Mouse (Mus musculus) kidney, adult 10 weeks (tissue): ENCODE measurements around the gene Loxl3. TPM values are rescaled to one million over a fixed set of nuclear protein-coding genes. Genes with fewer than 3 reads are reported as not detected.

Experiments
- polyA plus RNA-seq: library from polyadenylated mRNA; stranded (reverse); fragments of 350-450 nt; fragmentation: Illumina TruSeq; extraction: RNeasy Lipid Tissue Mini Kit (QIAGEN cat#74804); gene quantifications from one replicate; pipeline ENCODE4 v1.2.3, GENCODE M21; 2014; ENCODE audit warnings: low read depth, low replicate concordance

The Loxl3 gene
- 1.3 TPM for polyA plus RNA-seq

DNA sequence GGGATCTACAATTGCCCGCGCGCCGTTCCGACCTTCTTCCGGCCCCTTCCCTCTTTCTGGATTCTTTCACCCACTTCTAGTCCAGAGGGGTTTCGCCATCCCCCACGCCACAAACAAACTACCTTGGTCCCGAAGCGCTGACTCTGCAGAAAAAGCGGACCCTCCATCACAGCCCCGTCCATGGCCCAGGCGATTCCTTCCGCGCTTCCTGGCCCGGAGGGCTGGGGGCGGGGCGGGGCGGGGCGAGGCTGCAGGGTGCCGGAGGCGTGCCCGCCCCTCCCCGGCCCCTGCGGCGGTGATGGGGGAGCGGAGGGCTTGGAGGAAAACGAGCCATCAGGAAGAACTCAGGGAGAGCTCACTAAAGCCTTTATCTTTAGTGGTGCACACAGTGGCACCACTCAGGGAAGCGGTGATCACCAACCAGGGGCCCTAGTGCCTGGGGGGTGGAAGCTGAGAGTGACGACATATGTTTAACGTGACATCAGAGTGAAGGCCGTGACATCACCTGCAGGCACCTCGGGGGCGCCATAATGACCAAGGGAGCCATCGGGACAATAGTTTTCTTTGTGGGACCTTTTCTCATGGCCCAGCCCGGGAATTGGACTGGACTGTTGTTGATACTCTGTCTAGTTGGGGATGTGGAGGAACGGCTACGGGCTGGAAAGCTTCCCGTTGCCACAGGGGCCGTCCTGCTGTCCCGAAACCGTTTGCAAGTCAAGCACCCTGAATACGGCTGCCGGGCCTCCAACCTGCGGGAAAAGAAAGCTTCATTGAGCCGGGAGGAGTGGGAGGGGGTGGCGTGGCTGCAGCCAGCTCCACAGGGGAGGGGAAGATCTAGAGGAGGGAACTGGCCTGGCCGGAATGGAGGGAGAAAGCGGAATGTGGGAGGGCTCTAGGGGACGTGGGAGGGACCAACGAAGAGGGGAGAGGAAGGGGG is at the start of gene Loxl3, which contains the start of gene Dok1:
TSS of gene Loxl3 (plus strand) at position 925 of the 937 bp plus-strand sequence.
TSS of gene Dok1 (minus strand) at position 223 of the 937 bp plus-strand sequence.

DNA sequence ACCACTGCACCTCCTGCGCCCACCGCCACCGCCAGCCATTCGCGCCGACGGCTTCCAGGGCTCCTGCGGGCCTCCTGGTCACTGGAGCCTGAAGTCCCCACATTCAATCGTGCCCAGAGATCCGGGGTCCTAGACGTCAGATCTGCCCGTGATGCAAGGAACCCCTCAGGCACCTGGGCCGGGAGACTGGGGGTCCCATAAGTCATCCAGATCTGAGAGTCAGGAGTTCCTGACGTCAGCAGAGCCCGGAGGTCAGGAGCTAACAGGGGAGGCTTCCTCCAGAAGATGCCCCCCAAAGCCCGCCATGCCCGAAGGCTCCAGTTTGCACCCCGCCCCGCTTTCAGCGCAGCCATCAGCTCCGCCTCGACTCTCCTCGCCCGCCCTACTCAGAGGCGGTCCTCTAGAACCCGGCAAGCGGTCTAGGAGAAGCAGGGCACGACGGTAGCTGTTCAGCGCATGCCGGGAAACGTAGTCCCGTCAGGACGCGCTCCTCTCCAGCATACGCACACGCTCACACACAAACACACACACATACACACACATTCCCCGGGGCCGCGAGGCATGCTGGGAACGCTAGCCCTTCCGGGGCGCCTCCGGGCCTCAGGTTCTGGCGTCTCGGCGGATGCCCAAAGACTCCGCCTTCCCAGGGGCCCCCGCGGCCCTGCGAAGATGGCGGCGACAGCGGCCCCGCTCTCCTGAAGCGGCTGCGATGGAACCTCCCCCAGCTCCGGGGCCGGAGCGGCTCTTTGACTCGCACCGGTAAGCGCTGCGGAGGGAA is 20.3 kb downstream of the Loxl3 start, which contains the start of gene Aup1:
TSS of gene Aup1 (plus strand) at position 448 of the 778 bp plus-strand sequence.

GRCm38 (mm10) chr6:83054871-83055431 is 21.0 kb downstream of the Loxl3 start, which contains the start of gene Htra2:
Gene Htra2, minus strand, starts transcription at chr6:83055273.

DNA sequence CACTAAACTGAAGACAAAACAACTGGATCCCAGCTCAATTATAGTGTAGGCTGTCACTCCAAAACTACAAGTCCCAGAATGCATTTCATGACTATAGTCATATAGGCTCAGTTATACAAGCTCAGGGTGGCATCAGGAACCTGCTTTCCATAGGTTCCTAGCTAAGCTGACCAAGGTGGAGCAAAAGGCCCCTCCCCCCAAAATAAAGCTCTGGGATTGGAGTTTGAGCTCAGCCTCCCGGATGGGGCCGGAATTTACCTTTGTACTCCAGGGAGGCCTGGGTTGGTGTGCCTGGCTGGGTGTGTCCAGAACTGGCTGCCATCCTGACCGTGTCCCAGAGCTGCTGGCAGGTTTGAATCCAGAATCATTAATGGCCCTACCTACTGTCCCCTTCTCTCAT is 23.8 kb downstream of the Loxl3 start, which contains the start of gene Dqx1:
TSS of gene Dqx1 (plus strand) at position 55 of the 400 bp plus-strand sequence.

DNA sequence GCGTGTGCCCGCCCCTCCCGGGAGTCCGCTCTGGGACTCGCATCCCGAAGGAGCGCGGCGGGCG is 36.1 kb downstream of the Loxl3 start, which contains the start of gene Tlx2:
TSS of gene Tlx2 (minus strand) at position 47 of the 64 bp plus-strand sequence.

DNA sequence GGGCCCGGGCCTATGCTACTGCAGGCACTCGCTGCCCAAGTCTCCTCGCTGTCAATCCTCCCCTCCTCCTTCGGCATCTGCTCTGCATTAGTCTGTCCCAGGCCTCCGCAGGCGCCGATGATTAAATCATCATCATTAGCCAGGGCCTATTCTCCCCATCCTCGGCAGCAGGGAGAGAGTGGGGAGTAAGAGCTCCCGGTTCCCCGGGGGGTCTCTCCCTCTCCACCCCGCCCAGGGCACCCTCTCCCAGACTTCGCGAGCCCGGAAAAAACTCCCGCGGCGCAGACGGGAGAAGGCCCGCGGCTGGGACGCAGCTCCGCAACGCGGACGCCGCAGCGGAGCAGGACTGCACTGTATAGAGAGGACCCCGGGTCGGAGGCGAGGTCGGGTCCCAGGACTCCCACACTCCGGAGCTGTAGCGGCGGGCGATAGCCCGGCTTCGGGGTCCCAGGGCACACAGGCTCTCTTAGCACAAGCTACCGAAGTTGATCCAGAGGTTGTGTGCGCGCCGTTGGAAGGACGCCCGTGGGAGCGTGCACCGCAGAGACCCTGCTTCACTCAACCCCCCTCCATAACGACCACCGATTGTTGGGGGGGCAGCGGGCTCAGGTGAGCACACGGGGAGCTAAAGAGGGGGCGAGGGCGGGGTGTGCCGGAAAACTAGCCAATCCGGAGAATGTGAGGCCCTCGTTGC is 43.8 kb downstream of the Loxl3 start, which contains the start of gene Pcgf1:
TSS of gene Pcgf1 (plus strand) at position 240 of the 694 bp plus-strand sequence.

DNA sequence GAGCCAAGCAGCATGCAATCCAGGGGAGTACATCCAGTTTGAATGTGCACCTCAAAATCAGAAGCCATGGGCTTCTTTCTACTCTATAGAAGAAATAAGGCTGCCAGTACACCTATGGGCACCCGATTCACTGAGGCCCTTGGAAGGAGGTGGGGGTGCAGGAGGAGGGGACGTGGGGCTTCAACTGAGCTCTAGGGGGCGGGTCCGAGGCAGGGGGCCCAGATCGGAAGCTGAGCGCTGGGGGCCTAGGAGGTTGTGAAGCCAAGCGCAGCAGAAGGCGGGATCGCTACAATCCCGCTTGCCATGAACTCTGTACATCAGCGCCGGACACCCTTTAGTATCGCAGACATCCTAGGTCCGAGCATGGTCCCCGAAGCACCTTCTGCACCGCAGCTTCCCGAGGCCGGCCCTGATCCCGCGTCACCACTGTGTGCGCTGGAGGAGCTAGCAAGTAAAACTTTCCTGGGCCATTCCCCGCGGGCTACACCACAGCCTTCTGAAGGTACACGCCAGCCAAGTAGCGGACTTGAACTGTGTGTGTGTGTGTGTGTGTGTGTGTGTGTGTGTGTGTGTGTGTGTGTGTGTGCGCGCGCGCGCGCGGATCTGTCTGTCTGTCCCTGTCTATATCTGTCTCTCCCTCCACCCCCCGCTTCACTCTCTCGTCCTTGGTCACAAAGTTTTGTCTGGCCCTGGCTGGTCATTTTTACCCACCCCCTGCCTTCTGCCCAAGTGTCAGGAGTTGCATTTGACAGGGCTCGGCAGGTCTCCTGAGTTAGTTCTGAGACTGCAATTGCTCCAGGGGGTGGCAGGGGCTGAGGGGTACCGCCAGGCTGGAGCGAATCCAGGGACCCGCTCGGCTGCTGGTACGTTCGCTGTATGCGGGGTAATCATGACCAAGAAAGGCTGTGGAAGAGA is 52.4 kb downstream of the Loxl3 start, which contains the start of gene Lbx2:
TSS of gene Lbx2 (plus strand) at position 247 of the 915 bp plus-strand sequence.

DNA sequence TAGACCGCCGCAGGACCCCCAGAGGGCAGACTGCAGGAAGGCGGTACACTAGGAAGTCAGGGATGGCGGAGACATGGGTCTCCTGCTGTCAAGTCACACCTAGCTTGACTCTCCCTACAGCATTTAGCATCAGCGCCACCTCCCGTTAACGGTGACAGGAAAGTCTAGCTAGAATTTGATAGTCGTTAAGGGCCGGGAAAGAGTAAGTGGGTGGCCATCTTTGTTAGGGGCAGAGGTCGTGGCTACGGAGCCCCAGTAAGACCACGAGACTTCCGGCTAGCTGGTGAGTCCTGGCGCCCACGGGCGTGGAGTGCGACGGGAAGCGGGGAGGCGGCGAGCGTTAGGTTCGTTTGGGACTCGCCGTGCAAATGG is 67.3 kb downstream of the Loxl3 start, which contains the start of the genes Ccdc142 and Gm42688:
TSS of gene Ccdc142 (plus strand) at position 286 of the 372 bp plus-strand sequence.
TSS of gene Gm42688 (plus strand) at position 302 of the 372 bp plus-strand sequence.

Other genes with a start within 250 kb of the Loxl3 start
- not detected for gene Sema4f, start 94.4 kb upstream of the Loxl3 start, polyA plus RNA-seq
- gene M1ap, start 87.3 kb upstream of the Loxl3 start, polyA plus RNA-seq, result not detected
- gene Dok1, start 702 bp upstream of the Loxl3 start, polyA plus RNA-seq, result not detected
- 3.8 TPM for gene Aup1, start 20.3 kb downstream of the Loxl3 start, polyA plus RNA-seq
- 1.8 TPM for gene Htra2, start 21.1 kb downstream of the Loxl3 start, polyA plus RNA-seq
- gene Dqx1, start 23.7 kb downstream of the Loxl3 start, polyA plus RNA-seq, result 0.61 TPM
- gene Tlx2, start 36.1 kb downstream of the Loxl3 start, polyA plus RNA-seq, result not detected
- 3.8 TPM for gene Pcgf1, start 43.7 kb downstream of the Loxl3 start, polyA plus RNA-seq
- gene Lbx2, start 52.2 kb downstream of the Loxl3 start, polyA plus RNA-seq, result not detected
- gene Ccdc142, start 67.4 kb downstream of the Loxl3 start, polyA plus RNA-seq, result not detected
- 0.53 TPM for gene Gm42688, start 67.4 kb downstream of the Loxl3 start, polyA plus RNA-seq
- 50.2 TPM for gene Mrpl53, start 74.9 kb downstream of the Loxl3 start, polyA plus RNA-seq
- gene Mogs, start 81.3 kb downstream of the Loxl3 start, polyA plus RNA-seq, result 2.3 TPM
- gene Wbp1, start 87.4 kb downstream of the Loxl3 start, polyA plus RNA-seq, result 2.1 TPM
- not detected for gene Ino80b, start 91.3 kb downstream of the Loxl3 start, polyA plus RNA-seq
- gene Rtkn, start 101.3 kb downstream of the Loxl3 start, polyA plus RNA-seq, result 0.24 TPM
- not detected for gene Wdr54, start 122.2 kb downstream of the Loxl3 start, polyA plus RNA-seq
- gene 1700003E16Rik, start 122.2 kb downstream of the Loxl3 start, polyA plus RNA-seq, result not detected
- 10.8 TPM for gene Dctn1, start 131.7 kb downstream of the Loxl3 start, polyA plus RNA-seq
- gene Slc4a5, start 185.7 kb downstream of the Loxl3 start, polyA plus RNA-seq, result 0.65 TPM